Mouse (Mus musculus) WW6 (cell line): ENCODE data around the gene Gm20812.
"Not testable (repeated sequence)": the region's sequence is repeated elsewhere in the genome, so short reads cannot be mapped to it uniquely, and the experiment has no call there.

Experiments
- DNase-seq: peaks from one replicate; pipeline ENCODE4 v3.0.0-alpha.2; 2013; ENCODE audit warnings: low read depth, low spot score

Gene Gm20812

DNA sequence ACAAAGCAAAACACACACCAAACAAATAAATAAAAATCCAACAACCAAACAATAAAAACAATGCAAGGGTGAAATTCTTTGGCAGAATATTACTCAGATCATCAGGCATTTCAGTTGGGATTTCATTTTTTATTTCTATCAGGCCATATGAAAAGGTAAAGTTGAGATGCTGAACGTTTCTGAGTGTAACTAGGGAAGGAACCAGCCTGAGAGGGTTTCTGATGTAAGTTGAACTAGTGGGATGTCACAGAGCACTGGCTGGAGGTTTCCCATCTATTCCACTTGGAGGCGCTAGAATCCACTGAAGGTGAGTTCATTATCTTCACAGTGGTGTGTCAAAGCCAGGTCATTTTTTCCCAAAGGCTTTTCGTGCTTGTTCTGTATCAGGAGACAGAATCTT, at the start of gene Gm20812:
TSS of gene Gm20812 (plus strand) at position 301 of the 400 bp plus-strand sequence.
- not testable (repeated sequence) for DNase-seq
